Mouse (Mus musculus): ENCODE results near the gene Ubap1l.

- TF ChIP-seq CTCF (IDR thresholded peaks at IDR 0.05; ENCODE audit: extremely low read depth, insufficient read depth, low read length): no peak
- TF ChIP-seq POLR2A (IDR thresholded peaks at IDR 0.05; ENCODE audit: extremely low read depth, insufficient read depth, low read length): no peak
Observed at GRCm38 (mm10) chr9:65407327-65407726, 46.5 kb downstream of the Ubap1l start.
